Mouse (Mus musculus) kidney, postnatal 0 days (tissue): ENCODE measurements around the gene Gm19668. TPM values are rescaled to one million over a fixed set of nuclear protein-coding genes. Genes with fewer than 3 reads are reported as not detected.
"Not testable (repeated sequence)": the region's sequence is repeated elsewhere in the genome, so short reads cannot be mapped to it uniquely, and the experiment has no call there.

Experiments used
- ATAC-seq: fragments of 200-750 bp; cut with Nextera tagmentation; replicated peaks from 2 replicates; pipeline ENCODE4 v1.8.0; 2017; ENCODE audit warnings: low read depth, moderate number of reproducible peaks, moderate TSS enrichment, moderate library complexity; ENCODE audit not compliant: low FRiP score
- DNase-seq: peaks from one replicate; pipeline ENCODE4 v3.0.0-alpha.2; 2016; ENCODE audit warnings: low spot score
- H3K27ac ChIP-seq: fragments of 300-500 bp; sonication (generic); 2 replicates; pipeline ENCODE4 v1.5.1; 2014; ENCODE audit warnings: mild to moderate bottlenecking
- H3K27me3 ChIP-seq: fragments of 300-500 bp; sonication (generic); 2 replicates; pipeline ENCODE4 v1.6.1; 2014; ENCODE audit warnings: low read length, mixed read lengths; ENCODE audit not compliant: insufficient read depth
- H3K36me3 ChIP-seq: fragments of 300-500 bp; sonication (generic); 2 replicates; pipeline ENCODE4 v1.6.1; 2014; ENCODE audit warnings: low read length, mixed read lengths; ENCODE audit not compliant: insufficient read depth
- H3K4me1 ChIP-seq: fragments of 300-500 bp; sonication (generic); replicated peaks from 2 replicates; pipeline ENCODE4 v1.6.1; 2014; ENCODE audit warnings: antibody characterized with exemption, low read length, mixed read lengths; ENCODE audit not compliant: insufficient read depth
- H3K4me2 ChIP-seq: fragments of 300-500 bp; sonication (generic); 2 replicates; pipeline ENCODE4 v1.6.1; 2014; ENCODE audit warnings: mild to moderate bottlenecking, low read length, moderate library complexity, mixed read lengths
- H3K4me3 ChIP-seq: fragments of 300-500 bp; sonication (generic); replicated peaks from 2 replicates; pipeline ENCODE4 v1.5.1; 2014; ENCODE audit warnings: low read depth, low read length
- H3K9ac ChIP-seq: fragments of 300-500 bp; sonication (generic); 2 replicates; pipeline ENCODE4 v1.6.1; 2014; ENCODE audit warnings: low read depth, low read length
- H3K9me3 ChIP-seq: fragments of 300-500 bp; sonication (generic); replicated peaks from 2 replicates; pipeline ENCODE4 v1.6.1; 2016; ENCODE audit warnings: low read length, inconsistent platforms, mixed read lengths
- CTCF ChIP-seq: IDR thresholded peaks from 2 replicates; pipeline ENCODE4 v1.5.1; 2016; ENCODE audit warnings: antibody characterized with exemption, low read depth, mild to moderate bottlenecking, moderate library complexity
- WGBS: fragments of 180-500 bp; shearing (Covaris S2); extraction: QIAGEN DNeasy Blood & Tissue Kit; methylation state at CpG from one replicate; pipeline ENCODE4 v1.1.7; 2014; 5-methylcytosine and 5-hydroxymethylcytosine counted together
- polyA plus RNA-seq: library from polyadenylated mRNA; unstranded; fragments of >200 nt; fragmentation: Nextera tagmentation; extraction: Ambion mirVana; gene quantifications from 2 replicates; pipeline ENCODE4 v1.2.1, GENCODE M21; 2015

Gene Gm19668
- polyA plus RNA-seq, 1 experiment from 2014 or later, result not detected

GRCm38 (mm10) chr10:77769727-77770126 is 29.2 kb downstream of the Gm19668 start:
- no peaks in the 10 kb centered on the region for H3K9me3 ChIP-seq
- ATAC-seq (no peak), DNase-seq (no peak)
- WGBS, result 55% methylated on average over 1 of the region's 1 CpGs
- no peaks in the 10 kb centered on the region for H3K36me3 ChIP-seq
- H3K4me1 ChIP-seq, result no peaks in the 10 kb centered on the region
- H3K9ac ChIP-seq, result no peak overlapping the region
- no peaks in the 10 kb centered on the region for H3K27me3 ChIP-seq
- no peak overlapping the region for H3K4me2 ChIP-seq
- no peak overlapping the region for H3K27ac ChIP-seq
- no peak overlapping the region for H3K4me3 ChIP-seq
- no peak for TF ChIP-seq CTCF

GRCm38 (mm10) chr10:77759582-77759981 is 39.4 kb downstream of the Gm19668 start, which contains the start of gene Gm3233:
Gm3233 (minus strand) TSS chr10:77759682.
- WGBS, result no CpG with 5 or more reads among the region's 1 CpGs
- H3K27ac ChIP-seq, DNase-seq, H3K4me2 ChIP-seq, H3K9me3 ChIP-seq, H3K9ac ChIP-seq, ATAC-seq, H3K4me3 ChIP-seq, H3K4me1 ChIP-seq, H3K27me3 ChIP-seq, H3K36me3 ChIP-seq: not testable (repeated sequence)

GRCm38 (mm10) chr10:77753448-77753847 is 45.5 kb downstream of the Gm19668 start:
- DNase-seq, result no peak
- H3K36me3 ChIP-seq, result no peaks in the 10 kb centered on the region
- no peak for ATAC-seq
- H3K4me3 ChIP-seq, result no peak overlapping the region
- H3K4me2 ChIP-seq, result no peak overlapping the region
- no peaks in the 10 kb centered on the region for H3K9me3 ChIP-seq
- TF ChIP-seq CTCF, result 0 out of 2 replicates have a peak, but pooled peaks have one; percentile 9
- no peak overlapping the region for H3K9ac ChIP-seq
- H3K4me1 ChIP-seq, result no peaks in the 10 kb centered on the region
- H3K27ac ChIP-seq, result no peak overlapping the region
- H3K27me3 ChIP-seq, result no peaks in the 10 kb centered on the region

- WGBS, result 66% methylated on average over 3 of the region's 3 CpGs
- H3K4me3 ChIP-seq, H3K4me1 ChIP-seq, H3K9ac ChIP-seq, H3K4me2 ChIP-seq, H3K27ac ChIP-seq, H3K36me3 ChIP-seq, DNase-seq, H3K9me3 ChIP-seq, H3K27me3 ChIP-seq, ATAC-seq: not testable (repeated sequence)
- TF ChIP-seq CTCF, result peak; percentile 9; the same call in 1 of the 2 replicates
Observed at GRCm38 (mm10) chr10:77752312-77752711, 46.6 kb downstream of the Gm19668 start.

GRCm38 (mm10) chr10:77751254-77751653 is 47.7 kb downstream of the Gm19668 start, which contains the start of gene Gm9736:
Gm9736 (minus strand) TSS chr10:77751354.
- H3K36me3 ChIP-seq, H3K4me2 ChIP-seq, H3K4me3 ChIP-seq, H3K9me3 ChIP-seq, H3K9ac ChIP-seq, ATAC-seq, H3K27ac ChIP-seq, H3K27me3 ChIP-seq, DNase-seq, H3K4me1 ChIP-seq: not testable (repeated sequence)
- WGBS, result 58% methylated on average over 1 of the region's 1 CpGs

GRCm38 (mm10) chr10:77750686-77751085 is 48.2 kb downstream of the Gm19668 start:
- not testable (repeated sequence) for H3K27me3 ChIP-seq

More at GRCm38 (mm10) chr10:77750686-77751085, 48.2 kb downstream of the Gm19668 start:
- H3K4me3 ChIP-seq, H3K4me1 ChIP-seq, H3K27ac ChIP-seq, ATAC-seq, H3K36me3 ChIP-seq, H3K9me3 ChIP-seq, H3K9ac ChIP-seq, DNase-seq, H3K4me2 ChIP-seq: not testable (repeated sequence)
- 83% methylated on average over 1 of the region's 1 CpGs for WGBS

Other genes starting within 250 kb of the Gm19668 start
- 210 and 216 TPM in 2 replicates for gene Pttg1ip, start 217.4 kb downstream of the Gm19668 start, polyA plus RNA-seq
- gene Sumo3, start 193.0 kb downstream of the Gm19668 start, polyA plus RNA-seq, result 313 and 335 TPM in 2 replicates
- gene Gm49325, start 192.9 kb downstream of the Gm19668 start, polyA plus RNA-seq, result 13.1 and 15.2 TPM in 2 replicates
- gene Ube2g2, start 176.9 kb downstream of the Gm19668 start, polyA plus RNA-seq, result 51.4 and 53.5 TPM in 2 replicates
- 0.41 and 0.43 TPM in 2 replicates for gene Tspear, start 112.6 kb downstream of the Gm19668 start, polyA plus RNA-seq
- gene Gm19402, start 108.4 kb downstream of the Gm19668 start, polyA plus RNA-seq, result not detected in 2 replicates
- gene Gm9508, start 101.9 kb downstream of the Gm19668 start, polyA plus RNA-seq, result not detected in 2 replicates
- not detected in 2 replicates for gene Gm10272, start 92.5 kb downstream of the Gm19668 start, polyA plus RNA-seq
- gene Gm10024, start 87.7 kb downstream of the Gm19668 start, polyA plus RNA-seq, result not detected in 2 replicates
- gene Gm10142, start 83.3 kb downstream of the Gm19668 start, polyA plus RNA-seq, result not detected in 2 replicates
- gene Krtap12-1, start 78.5 kb downstream of the Gm19668 start, polyA plus RNA-seq, result not detected in 2 replicates
- gene Gm10100, start 72.6 kb downstream of the Gm19668 start, polyA plus RNA-seq, result not detected in 2 replicates
- gene Gm18596, start 56.5 kb downstream of the Gm19668 start, polyA plus RNA-seq, result not detected in 2 replicates
- gene Gm9736, start 47.8 kb downstream of the Gm19668 start, polyA plus RNA-seq, result not detected in 2 replicates
- gene Gm3233, start 39.5 kb downstream of the Gm19668 start, polyA plus RNA-seq, result not detected in 2 replicates
- gene Gm3238, start 27.8 kb downstream of the Gm19668 start, polyA plus RNA-seq, result not detected in 2 replicates
- gene Gm7138, start 22.2 kb downstream of the Gm19668 start, polyA plus RNA-seq, result not detected in 2 replicates
- gene Gm3250, start 16.6 kb downstream of the Gm19668 start, polyA plus RNA-seq, result not detected in 2 replicates
- not detected in 2 replicates for gene Gm7137, start 10.9 kb downstream of the Gm19668 start, polyA plus RNA-seq
- not detected in 2 replicates for gene Gm9639, start 4.1 kb downstream of the Gm19668 start, polyA plus RNA-seq
- not detected in 2 replicates for gene Gm9507, start 12.7 kb upstream of the Gm19668 start, polyA plus RNA-seq
- not detected in 2 replicates for gene Gm2696, start 15.5 kb upstream of the Gm19668 start, polyA plus RNA-seq
- not detected in 2 replicates for gene Krtap10-4, start 28.0 kb upstream of the Gm19668 start, polyA plus RNA-seq
- not detected in 2 replicates for gene Krtap10-10, start 36.8 kb upstream of the Gm19668 start, polyA plus RNA-seq
- not detected in 2 replicates for gene Gm36176, start 47.7 kb upstream of the Gm19668 start, polyA plus RNA-seq
- gene Gm10318, start 53.7 kb upstream of the Gm19668 start, polyA plus RNA-seq, result not detected in 2 replicates
- not detected in 2 replicates for gene Gm3285, start 62.8 kb upstream of the Gm19668 start, polyA plus RNA-seq
- 2.9 and 3.0 TPM in 2 replicates for gene Lrrc3, start 103.4 kb upstream of the Gm19668 start, polyA plus RNA-seq
- gene Trpm2, start 171.4 kb upstream of the Gm19668 start, polyA plus RNA-seq, result 0.20 and 0.40 TPM in 2 replicates
- gene 1810043G02Rik, start 179.4 kb upstream of the Gm19668 start, polyA plus RNA-seq, result 29.8 and 32.0 TPM in 2 replicates
- gene Pfkl, start 210.9 kb upstream of the Gm19668 start, polyA plus RNA-seq, result 78.8 and 86.6 TPM in 2 replicates
- gene Dnmt3l, start 242.8 kb upstream of the Gm19668 start, polyA plus RNA-seq, result 0.48 and 0.62 TPM in 2 replicates
- 0.34 and 0.40 TPM in 2 replicates for gene Aire, start 244.5 kb upstream of the Gm19668 start, polyA plus RNA-seq